Mouse (Mus musculus): ENCODE data around the gene Cadm3. TPM values are rescaled to one million over a fixed set of nuclear protein-coding genes. Genes with fewer than 3 reads are reported as not detected.
A peak's percentile ranks its signal among the peaks of the same experiment; 100 is the strongest.

The Cadm3 gene
- polyA plus RNA-seq, 1 experiment from 2014 or later, result 1.4 TPM

GRCm38 (mm10) chr1:173350372-173350957 is 17.0 kb downstream of the Cadm3 start, which contains the start of gene Aim2:
TSS of gene Aim2 (plus strand) at chr1:173350879.
- DNase-seq (ENCODE audit: low spot score) (no peak), ATAC-seq (ENCODE audit: insufficient number of reproducible peaks, low FRiP score, low TSS enrichment, low read depth) (peak; percentile 13; the same call in 1 of the 2 replicates)
- Histone ChIP-seq H3K4me1 (ENCODE audit: control insufficient read depth, insufficient read depth, low read length) (peaks cover 5% of the 10 kb centered on the region; the same call in 1 of the 2 replicates), H3K9ac (ENCODE audit: low read length) (no peak within 1 kb of the TSS), H3K36me3 (ENCODE audit: control insufficient read depth, insufficient read depth, low read length) (no peaks in the 10 kb centered on the region), H3K27me3 (ENCODE audit: control insufficient read depth, insufficient read depth, low read length) (no peaks in the 10 kb centered on the region), H3K27ac (replicated peaks; ENCODE audit: low read depth, low read length) (no peak within 1 kb of the TSS), H3K4me2 (ENCODE audit: low read depth, severe bottlenecking) (peak within 1 kb of the TSS; percentile 29; the same call in 1 of the 2 replicates), H3K9me3 (ENCODE audit: control insufficient read depth, low read length) (no peaks in the 10 kb centered on the region), H3K4me3 (ENCODE audit: low read depth, low read length) (peak within 1 kb of the TSS; percentile 16; the same call in 1 of the 2 replicates)
- 15% methylated on average over 10 of the region's 10 CpGs for WGBS

DNA sequence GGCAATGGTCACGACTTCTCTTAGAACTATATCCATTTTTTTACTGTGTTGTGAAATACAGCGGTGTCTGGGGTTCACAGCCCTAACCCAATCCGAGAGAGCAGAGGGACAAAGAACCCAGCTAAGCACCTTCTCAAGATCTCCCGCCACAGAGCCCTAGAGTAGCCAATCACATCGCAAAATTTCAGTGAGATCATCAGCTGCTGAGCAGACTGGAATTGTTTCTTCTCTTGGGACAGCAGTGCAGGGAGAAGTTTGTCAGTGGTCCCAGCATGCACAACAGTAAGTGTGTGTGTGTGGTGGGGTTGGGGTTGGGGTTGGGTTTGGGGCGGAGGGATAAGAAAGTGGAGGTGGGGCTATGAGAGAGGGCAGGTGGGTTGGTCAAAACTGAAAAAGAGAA is 17.5 kb downstream of the Cadm3 start:
- Histone ChIP-seq H3K9ac (ENCODE audit: low read length) (no peak overlapping the region), H3K9me3 (ENCODE audit: control insufficient read depth, low read length) (no peaks in the 10 kb centered on the region), H3K36me3 (ENCODE audit: control insufficient read depth, insufficient read depth, low read length) (no peaks in the 10 kb centered on the region), H3K4me1 (ENCODE audit: control insufficient read depth, insufficient read depth, low read length) (peaks cover 5% of the 10 kb centered on the region; the same call in 1 of the 2 replicates), H3K27me3 (ENCODE audit: control insufficient read depth, insufficient read depth, low read length) (no peaks in the 10 kb centered on the region), H3K27ac (replicated peaks; ENCODE audit: low read depth, low read length) (no peak overlapping the region), H3K4me2 (ENCODE audit: low read depth, severe bottlenecking) (peak overlapping the region; percentile 29; the same call in 1 of the 2 replicates), H3K4me3 (ENCODE audit: low read depth, low read length) (no peak overlapping the region)
- peak; percentile 79 for ATAC-seq (ENCODE audit: insufficient number of reproducible peaks, low FRiP score, low TSS enrichment, low read depth)
- 4% methylated on average over 6 of the region's 6 CpGs for WGBS
- DNase-seq (ENCODE audit: low spot score), result peak; percentile 78

DNA sequence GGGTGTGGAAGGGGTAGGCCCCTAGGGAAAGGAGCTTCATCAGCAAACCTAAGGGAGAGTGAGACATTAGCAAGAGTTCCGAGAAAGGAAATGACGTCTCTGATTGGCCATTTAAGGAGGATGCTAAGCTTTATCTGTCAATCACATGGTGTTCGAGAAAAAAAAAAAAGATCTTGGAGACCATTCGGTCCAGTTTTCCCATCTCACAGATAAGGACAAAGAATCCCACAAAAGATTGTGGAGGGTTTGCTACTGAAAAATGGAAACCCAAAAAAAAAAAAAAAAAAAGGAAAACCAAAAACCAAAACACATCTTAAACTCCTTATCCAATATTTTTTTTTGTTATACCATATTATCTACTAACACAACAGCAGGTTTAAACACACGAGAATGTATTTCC is 18.3 kb downstream of the Cadm3 start:
- 70% methylated on average over 5 of the region's 5 CpGs for WGBS
- Histone ChIP-seq H3K4me3 (ENCODE audit: low read depth, low read length) (no peak overlapping the region), H3K9ac (ENCODE audit: low read length) (no peak overlapping the region), H3K27ac (replicated peaks; ENCODE audit: low read depth, low read length) (no peak overlapping the region), H3K27me3 (ENCODE audit: control insufficient read depth, insufficient read depth, low read length) (no peaks in the 10 kb centered on the region), H3K9me3 (ENCODE audit: control insufficient read depth, low read length) (no peaks in the 10 kb centered on the region), H3K4me1 (ENCODE audit: control insufficient read depth, insufficient read depth, low read length) (peaks cover 5% of the 10 kb centered on the region; the same call in 1 of the 2 replicates), H3K36me3 (ENCODE audit: control insufficient read depth, insufficient read depth, low read length) (no peaks in the 10 kb centered on the region), H3K4me2 (ENCODE audit: low read depth, severe bottlenecking) (no peak overlapping the region)
- DNase-seq (ENCODE audit: low spot score) (no peak), ATAC-seq (ENCODE audit: insufficient number of reproducible peaks, low FRiP score, low TSS enrichment, low read depth) (no peak)

DNA sequence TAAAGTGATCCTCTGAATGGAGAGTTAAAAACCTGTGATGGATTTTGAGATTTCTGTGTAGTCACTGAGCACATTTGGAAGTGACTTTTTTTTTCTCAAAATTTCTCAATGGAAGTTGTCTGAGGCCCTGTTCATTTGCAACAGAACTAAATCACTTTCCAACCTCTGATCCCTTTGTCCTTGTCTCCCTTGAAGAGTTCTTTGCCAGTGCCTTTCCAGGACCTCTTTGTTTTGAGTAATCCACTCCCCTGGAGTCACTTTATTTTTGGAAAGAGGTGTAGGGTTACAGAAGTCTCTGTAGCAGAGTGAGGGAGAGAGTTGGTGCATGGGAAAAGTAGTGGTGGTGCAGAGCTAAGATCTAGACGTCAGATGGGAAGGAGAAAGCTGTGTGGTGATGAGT is 19.0 kb downstream of the Cadm3 start:
- Histone ChIP-seq H3K4me1 (ENCODE audit: control insufficient read depth, insufficient read depth, low read length) (peaks cover 5% of the 10 kb centered on the region; the same call in 1 of the 2 replicates), H3K27me3 (ENCODE audit: control insufficient read depth, insufficient read depth, low read length) (no peaks in the 10 kb centered on the region), H3K9ac (ENCODE audit: low read length) (no peak overlapping the region), H3K27ac (replicated peaks; ENCODE audit: low read depth, low read length) (no peak overlapping the region), H3K9me3 (ENCODE audit: control insufficient read depth, low read length) (no peaks in the 10 kb centered on the region), H3K36me3 (ENCODE audit: control insufficient read depth, insufficient read depth, low read length) (no peaks in the 10 kb centered on the region), H3K4me3 (ENCODE audit: low read depth, low read length) (no peak overlapping the region), H3K4me2 (ENCODE audit: low read depth, severe bottlenecking) (no peak overlapping the region)
- DNase-seq (ENCODE audit: low spot score) (no peak), ATAC-seq (ENCODE audit: insufficient number of reproducible peaks, low FRiP score, low TSS enrichment, low read depth) (no peak)
- 8% methylated on average over 1 of the region's 1 CpGs for WGBS

GRCm38 (mm10) chr1:173345112-173345511 is 22.4 kb downstream of the Cadm3 start:
- no peaks in the 10 kb centered on the region for H3K27me3 ChIP-seq (ENCODE audit: control insufficient read depth, insufficient read depth, low read length)
- no peak overlapping the region for H3K27ac ChIP-seq (replicated peaks; ENCODE audit: low read depth, low read length)
- H3K9me3 ChIP-seq (ENCODE audit: control insufficient read depth, low read length), result no peaks in the 10 kb centered on the region
- ATAC-seq (ENCODE audit: insufficient number of reproducible peaks, low FRiP score, low TSS enrichment, low read depth) (no peak), DNase-seq (ENCODE audit: low spot score) (no peak)
- no peak overlapping the region for H3K4me3 ChIP-seq (ENCODE audit: low read depth, low read length)
- WGBS, result 91% methylated on average over 4 of the region's 4 CpGs
- no peak overlapping the region for H3K9ac ChIP-seq (ENCODE audit: low read length)
- no peaks in the 10 kb centered on the region for H3K36me3 ChIP-seq (ENCODE audit: control insufficient read depth, insufficient read depth, low read length)
- H3K4me2 ChIP-seq (ENCODE audit: low read depth, severe bottlenecking), result no peak overlapping the region
- H3K4me1 ChIP-seq (ENCODE audit: control insufficient read depth, insufficient read depth, low read length), result peaks cover 5% of the 10 kb centered on the region; the same call in 1 of the 2 replicates

GRCm38 (mm10) chr1:173343934-173344333 is 23.6 kb downstream of the Cadm3 start:
- Histone ChIP-seq H3K27ac (replicated peaks; ENCODE audit: low read depth, low read length) (no peak overlapping the region), H3K9ac (ENCODE audit: low read length) (no peak overlapping the region), H3K9me3 (ENCODE audit: control insufficient read depth, low read length) (no peaks in the 10 kb centered on the region), H3K27me3 (ENCODE audit: control insufficient read depth, insufficient read depth, low read length) (no peaks in the 10 kb centered on the region), H3K4me1 (ENCODE audit: control insufficient read depth, insufficient read depth, low read length) (peaks cover 4% of the 10 kb centered on the region; the same call in 1 of the 2 replicates), H3K4me2 (ENCODE audit: low read depth, severe bottlenecking) (no peak overlapping the region), H3K36me3 (ENCODE audit: control insufficient read depth, insufficient read depth, low read length) (no peaks in the 10 kb centered on the region), H3K4me3 (ENCODE audit: low read depth, low read length) (no peak overlapping the region)
- ATAC-seq (ENCODE audit: insufficient number of reproducible peaks, low FRiP score, low TSS enrichment, low read depth), result no peak
- no peak for DNase-seq (ENCODE audit: low spot score)
- WGBS, result 85% methylated on average over 3 of the region's 3 CpGs

DNA sequence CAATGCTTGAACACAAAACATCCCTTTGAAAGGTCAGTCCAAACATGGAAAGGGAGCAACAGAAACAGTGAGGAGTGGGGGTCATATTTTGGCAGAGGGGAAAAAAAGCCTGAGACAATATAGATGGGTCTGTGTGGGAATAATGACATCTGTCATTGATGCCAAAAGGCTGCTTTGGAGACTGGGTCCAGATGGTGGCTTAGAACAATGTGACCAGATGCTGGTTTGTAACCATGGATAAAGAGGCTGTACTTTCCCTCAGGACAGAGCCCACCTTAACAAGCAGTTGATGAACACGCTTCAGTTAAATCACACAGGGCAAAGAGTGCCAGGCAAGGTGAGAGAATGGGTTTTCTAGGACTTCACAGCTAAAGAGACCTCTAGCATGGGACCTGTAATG is 25.1 kb downstream of the Cadm3 start:
- no peak overlapping the region for H3K27ac ChIP-seq (replicated peaks; ENCODE audit: low read depth, low read length)
- H3K4me3 ChIP-seq (ENCODE audit: low read depth, low read length), result no peak overlapping the region
- no peaks in the 10 kb centered on the region for H3K4me1 ChIP-seq (ENCODE audit: control insufficient read depth, insufficient read depth, low read length)
- H3K9ac ChIP-seq (ENCODE audit: low read length), result no peak overlapping the region
- DNase-seq (ENCODE audit: low spot score), result no peak
- H3K36me3 ChIP-seq (ENCODE audit: control insufficient read depth, insufficient read depth, low read length), result no peaks in the 10 kb centered on the region
- no peak overlapping the region for H3K4me2 ChIP-seq (ENCODE audit: low read depth, severe bottlenecking)
- 80% methylated on average over 1 of the region's 1 CpGs for WGBS
- H3K9me3 ChIP-seq (ENCODE audit: control insufficient read depth, low read length), result no peaks in the 10 kb centered on the region
- no peak for ATAC-seq (ENCODE audit: insufficient number of reproducible peaks, low FRiP score, low TSS enrichment, low read depth)
- no peaks in the 10 kb centered on the region for H3K27me3 ChIP-seq (ENCODE audit: control insufficient read depth, insufficient read depth, low read length)

- WGBS, result 15% methylated on average over 2 of the region's 2 CpGs
- ATAC-seq (ENCODE audit: insufficient number of reproducible peaks, low FRiP score, low TSS enrichment, low read depth) (no peak), DNase-seq (ENCODE audit: low spot score) (peak; percentile 77)
- Histone ChIP-seq H3K4me1 (ENCODE audit: control insufficient read depth, insufficient read depth, low read length) (no peaks in the 10 kb centered on the region), H3K27ac (replicated peaks; ENCODE audit: low read depth, low read length) (no peak overlapping the region), H3K27me3 (ENCODE audit: control insufficient read depth, insufficient read depth, low read length) (no peaks in the 10 kb centered on the region), H3K9ac (ENCODE audit: low read length) (no peak overlapping the region), H3K36me3 (ENCODE audit: control insufficient read depth, insufficient read depth, low read length) (no peaks in the 10 kb centered on the region), H3K4me2 (ENCODE audit: low read depth, severe bottlenecking) (no peak overlapping the region), H3K4me3 (ENCODE audit: low read depth, low read length) (no peak overlapping the region), H3K9me3 (ENCODE audit: control insufficient read depth, low read length) (no peaks in the 10 kb centered on the region)
Measured at GRCm38 (mm10) chr1:173339543-173339942, 28.0 kb downstream of the Cadm3 start.

DNA sequence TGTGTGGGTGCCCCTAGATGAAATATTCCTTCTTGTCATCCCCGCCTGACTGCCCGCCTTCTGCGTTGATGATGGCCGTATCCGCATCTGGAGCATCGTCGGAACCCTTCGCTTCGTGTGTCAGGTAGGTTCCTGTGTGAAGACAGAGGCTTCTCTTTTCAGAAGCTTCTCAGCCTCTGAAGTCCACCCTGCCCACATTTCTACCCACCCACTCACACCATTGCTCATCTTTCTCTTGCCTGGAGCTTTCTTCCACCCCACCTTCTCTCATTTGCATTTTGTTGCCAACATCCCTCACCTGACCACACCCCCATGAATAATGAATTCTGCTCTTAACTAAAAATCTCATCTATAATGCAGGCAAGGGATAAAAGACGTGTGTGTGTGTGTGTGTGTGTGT is 30.5 kb downstream of the Cadm3 start:
- Histone ChIP-seq H3K36me3 (ENCODE audit: control insufficient read depth, insufficient read depth, low read length) (no peaks in the 10 kb centered on the region), H3K4me1 (ENCODE audit: control insufficient read depth, insufficient read depth, low read length) (no peaks in the 10 kb centered on the region), H3K27me3 (ENCODE audit: control insufficient read depth, insufficient read depth, low read length) (no peaks in the 10 kb centered on the region), H3K4me3 (ENCODE audit: low read depth, low read length) (no peak overlapping the region), H3K27ac (replicated peaks; ENCODE audit: low read depth, low read length) (no peak overlapping the region), H3K9ac (ENCODE audit: low read length) (no peak overlapping the region), H3K4me2 (ENCODE audit: low read depth, severe bottlenecking) (no peak overlapping the region), H3K9me3 (ENCODE audit: control insufficient read depth, low read length) (no peaks in the 10 kb centered on the region)
- ATAC-seq (ENCODE audit: insufficient number of reproducible peaks, low FRiP score, low TSS enrichment, low read depth) (no peak), DNase-seq (ENCODE audit: low spot score) (no peak)
- 91% methylated on average over 10 of the region's 10 CpGs for WGBS

All from limb, embryonic 11.5 days (tissue).